Mouse (Mus musculus) left cerebral cortex, adult 11 months (tissue): Measurements from ENCODE around the gene Emx2.

Experiments used
- DNase-seq: peaks from one replicate; pipeline ENCODE4 v3.0.0; 2022; ENCODE audit warnings: low spot score

The Emx2 gene

DNA sequence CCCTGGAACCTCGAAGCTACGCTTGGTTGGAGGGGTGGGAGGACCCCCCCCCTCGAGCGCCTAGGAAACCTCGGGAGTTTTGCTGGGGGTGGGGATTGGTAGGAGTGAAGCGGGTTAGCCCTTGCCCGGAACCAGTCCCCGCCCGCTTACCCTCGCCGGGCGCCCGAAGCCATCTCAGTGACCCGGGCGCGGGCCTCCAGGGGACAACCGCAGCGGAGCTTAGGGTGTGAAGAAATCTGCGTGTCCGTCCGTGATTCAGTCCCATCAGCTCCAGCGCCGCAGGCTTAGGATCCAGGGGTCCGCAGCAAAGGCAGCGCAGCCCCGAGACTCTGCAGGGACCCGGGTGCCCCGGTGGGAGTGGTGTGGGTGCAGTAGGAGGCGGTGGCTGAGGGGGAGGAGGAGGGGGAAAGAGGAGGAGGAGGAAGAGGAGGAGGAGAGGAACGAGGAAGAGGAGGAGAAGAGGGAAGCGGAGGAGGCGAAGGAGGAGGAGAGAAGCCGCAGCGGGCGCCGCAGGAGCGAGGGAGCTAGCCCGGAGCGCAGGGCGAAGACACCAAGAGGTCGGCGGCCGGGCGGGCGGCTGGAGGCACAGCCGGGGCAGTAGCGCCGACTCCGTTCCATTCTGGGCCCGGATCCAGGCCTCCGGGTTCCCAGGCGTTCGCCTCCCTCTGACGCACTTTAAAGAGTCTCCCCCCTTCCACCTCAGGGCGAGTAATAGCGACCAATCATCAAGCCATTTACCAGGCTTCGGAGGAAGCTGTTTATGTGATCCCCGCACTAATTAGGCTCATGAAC, at the start of gene Emx2:
Gene Emx2, plus strand, starts transcription at position 422 of the 792 bp plus-strand sequence.
- no peak for DNase-seq

DNA sequence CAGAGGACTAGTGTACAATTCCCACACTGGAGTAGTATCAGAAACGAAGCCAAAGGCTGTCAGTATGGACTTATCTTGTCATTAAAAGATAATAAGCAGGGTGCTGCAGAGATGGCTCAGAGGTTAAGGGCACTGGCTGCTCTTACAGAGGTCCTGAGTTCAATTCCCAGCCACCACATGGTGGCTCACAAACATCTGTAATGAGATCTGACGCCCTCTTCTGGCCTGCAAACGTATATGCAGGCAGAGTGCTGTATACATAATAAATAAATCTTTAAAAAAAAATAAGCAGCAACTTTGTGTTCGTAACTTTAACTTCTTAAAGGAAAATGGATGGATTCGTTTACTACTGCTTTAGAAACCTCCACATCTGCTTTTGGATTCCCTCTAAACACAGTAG, 44.0 kb upstream of the Emx2 start:
- DNase-seq = no peak

DNA sequence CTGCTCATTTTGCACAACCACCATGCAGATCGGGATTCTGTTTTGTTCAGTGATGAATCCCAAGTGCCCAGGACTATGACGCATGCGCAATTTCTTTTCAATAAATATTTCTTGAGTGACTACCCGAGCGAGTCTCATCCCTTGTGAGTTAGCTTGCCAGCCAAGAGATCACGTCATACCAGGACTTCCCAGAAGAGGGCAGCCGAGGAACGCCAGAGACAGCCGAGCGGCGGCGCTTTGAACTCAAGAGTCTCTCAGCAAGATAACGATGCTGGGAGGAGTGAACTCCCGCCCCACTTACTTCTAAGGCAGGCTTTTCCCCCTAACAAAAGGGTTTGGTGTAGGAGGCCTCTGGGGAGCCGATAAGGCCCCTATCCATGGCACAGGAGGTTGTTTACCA, 40.1 kb upstream of the Emx2 start:
- DNase-seq = peak; percentile 85

DNA sequence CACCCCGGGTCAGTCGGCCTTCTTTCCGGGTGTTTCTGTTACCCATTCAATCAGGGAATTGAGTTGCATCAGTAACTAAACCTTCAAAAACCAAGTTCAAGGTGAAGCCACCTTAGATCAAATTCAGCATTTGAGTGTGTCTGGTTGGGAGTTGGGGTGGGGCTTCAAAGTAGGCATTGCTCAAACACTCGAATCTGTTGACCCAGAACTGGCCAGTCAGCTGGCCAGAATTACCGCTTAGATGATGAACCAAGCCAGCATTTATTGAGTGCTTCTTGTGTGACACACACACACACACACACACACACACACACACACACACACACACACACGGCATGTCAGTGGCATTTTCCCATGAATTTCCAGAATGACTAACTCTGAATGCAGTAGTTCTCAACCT, 39.5 kb upstream of the Emx2 start:
- DNase-seq = no peak

DNA sequence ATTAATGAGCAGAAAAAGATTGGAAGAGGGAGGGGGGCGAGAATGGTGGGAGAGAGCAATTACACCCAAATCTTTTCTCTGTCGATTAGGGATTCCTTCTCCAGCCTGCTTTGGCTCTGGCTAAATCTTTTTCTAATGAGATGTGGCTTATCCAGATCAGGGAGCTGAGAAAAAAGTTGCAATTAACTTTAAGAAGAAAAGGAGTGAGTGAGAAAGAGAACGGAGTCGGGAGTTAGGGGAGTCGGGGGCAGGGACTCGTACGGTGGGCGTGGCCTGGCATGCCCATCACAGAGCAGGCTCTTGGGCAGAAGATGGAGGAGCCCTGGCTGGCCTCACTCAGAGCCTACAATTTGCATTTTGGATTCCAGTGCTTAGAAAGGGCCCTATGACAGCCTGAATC, 35.8 kb upstream of the Emx2 start:
- no peak for DNase-seq

DNA sequence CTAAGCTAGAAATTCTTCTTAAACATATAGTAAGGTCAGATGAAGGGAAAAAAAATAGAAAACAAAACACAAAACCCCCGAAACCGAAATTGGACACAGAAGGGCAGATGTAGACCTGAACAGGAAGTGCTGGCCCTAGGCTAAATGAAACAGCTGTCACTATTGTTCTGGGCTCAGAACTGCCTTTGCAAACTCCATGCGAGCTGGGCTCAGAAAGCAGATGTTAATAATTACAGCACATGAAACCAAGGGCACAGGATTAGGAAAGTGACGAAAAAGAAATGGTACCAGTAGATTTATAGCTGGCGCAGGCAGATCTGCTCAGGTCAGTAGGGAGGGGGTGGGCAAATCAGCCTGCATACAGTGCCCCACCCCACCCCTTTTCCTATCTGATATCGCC, 34.5 kb upstream of the Emx2 start:
- DNase-seq = no peak

DNA sequence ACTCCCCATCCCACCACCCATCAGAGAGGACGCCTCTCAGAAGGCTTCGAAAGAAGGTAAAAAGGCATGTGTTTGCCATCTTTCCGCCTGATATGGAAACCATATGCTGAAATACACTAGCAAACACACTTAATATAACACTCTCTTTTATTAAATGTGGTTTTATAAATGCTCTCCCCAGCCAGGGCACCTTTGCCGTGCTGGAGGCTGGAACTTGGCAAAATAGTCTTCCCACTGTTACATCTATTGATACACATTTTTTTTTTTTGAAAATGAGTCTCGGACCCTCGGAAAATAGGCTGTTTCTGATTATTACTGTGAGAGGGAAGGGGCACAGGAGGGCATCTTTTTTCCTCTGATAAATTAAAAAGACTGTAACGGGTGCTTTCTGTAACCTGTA, 33.2 kb upstream of the Emx2 start:
- no peak for DNase-seq

DNA sequence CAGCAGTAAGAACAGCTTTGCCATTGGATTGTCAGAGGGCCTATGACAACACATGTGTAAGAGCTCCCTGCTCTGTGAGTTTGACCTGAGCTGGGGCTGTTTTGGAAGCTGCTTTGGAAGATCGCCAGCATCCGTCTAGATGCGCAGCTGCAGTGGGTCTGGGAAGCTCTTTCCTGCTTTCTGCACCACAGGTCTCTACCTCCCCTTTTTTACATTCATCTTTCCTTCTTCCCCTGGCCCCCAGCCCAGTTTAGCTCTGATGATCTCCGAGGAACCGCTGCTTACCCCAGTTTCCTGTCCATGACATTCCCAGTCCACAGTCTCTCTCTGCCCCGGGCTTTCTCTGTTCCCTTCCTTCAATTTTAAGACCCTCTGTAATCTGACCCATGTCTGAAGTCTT, 25.9 kb upstream of the Emx2 start:
- no peak for DNase-seq

DNA sequence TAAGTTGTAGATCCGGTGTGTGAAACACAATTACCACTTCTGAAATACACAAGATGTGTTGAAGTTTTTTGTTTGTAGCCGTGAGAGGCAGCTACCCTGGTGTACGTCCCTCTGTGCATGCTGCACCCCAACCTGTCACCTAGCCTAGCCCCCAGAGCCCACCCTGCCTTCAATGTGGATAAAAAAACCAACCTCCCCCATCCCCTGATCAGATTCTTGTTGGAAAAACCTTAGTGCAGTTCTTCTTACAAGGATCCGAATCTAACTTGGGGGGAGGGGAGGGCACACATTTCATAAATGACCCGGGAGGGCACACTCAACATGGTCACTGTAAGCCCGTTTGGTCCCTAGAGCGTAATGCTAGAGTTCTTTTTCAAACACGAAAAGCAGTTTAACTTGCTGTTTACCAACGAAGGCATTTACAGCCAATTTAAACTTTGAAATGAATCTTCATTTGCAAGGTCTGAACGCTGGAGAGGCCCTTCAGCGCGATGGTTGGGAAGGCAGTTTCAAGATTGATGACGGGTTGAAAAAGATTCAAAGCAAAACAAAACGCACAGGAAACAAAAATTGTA, 7.5 kb upstream of the Emx2 start:
- DNase-seq = no peak

DNA sequence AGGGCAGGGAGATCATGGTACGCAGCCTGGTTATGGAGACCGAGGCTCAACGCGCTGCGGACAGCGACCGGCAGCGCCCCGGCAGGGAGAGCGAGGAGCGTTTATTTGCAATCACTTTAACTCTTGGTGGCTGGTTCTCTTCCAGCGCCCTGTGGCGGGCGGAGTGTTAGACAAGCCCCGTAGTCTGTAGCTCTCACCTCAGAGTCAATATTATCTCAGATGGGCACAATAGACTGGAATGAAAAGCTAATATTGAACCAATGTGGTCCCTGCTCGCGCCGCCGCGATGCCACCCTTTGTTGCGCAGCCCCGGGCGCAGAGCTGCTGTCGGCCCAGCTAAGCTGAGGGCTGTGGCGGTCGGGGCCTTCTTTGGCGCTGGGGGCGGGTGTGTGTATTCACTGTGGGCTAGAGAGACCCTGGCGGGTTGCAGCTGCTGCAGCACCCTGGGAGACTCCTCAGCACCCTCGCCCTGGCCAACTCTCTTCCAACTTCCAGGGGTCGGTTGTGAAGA, 6.7 kb upstream of the Emx2 start:
- no peak for DNase-seq

DNA sequence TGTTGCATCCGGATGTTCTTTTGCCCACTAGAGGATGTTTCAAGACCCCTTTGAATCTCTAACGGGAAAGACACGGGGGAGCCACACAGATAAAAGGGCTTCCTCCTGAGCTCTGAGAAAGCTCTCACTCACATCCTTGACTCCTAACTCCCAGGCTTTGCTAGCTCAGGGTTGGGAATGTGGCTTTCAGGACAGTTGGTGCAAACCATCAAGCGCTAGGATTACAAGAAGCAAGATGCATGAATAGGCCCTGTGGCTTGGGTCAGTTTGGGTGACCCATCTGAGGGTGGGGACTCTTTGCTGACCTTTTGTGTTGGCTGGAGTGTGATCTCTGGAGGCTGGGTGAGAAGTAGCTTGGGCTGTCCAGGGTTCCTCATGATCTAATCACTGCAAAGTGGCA, 5.9 kb upstream of the Emx2 start:
- DNase-seq = no peak

DNA sequence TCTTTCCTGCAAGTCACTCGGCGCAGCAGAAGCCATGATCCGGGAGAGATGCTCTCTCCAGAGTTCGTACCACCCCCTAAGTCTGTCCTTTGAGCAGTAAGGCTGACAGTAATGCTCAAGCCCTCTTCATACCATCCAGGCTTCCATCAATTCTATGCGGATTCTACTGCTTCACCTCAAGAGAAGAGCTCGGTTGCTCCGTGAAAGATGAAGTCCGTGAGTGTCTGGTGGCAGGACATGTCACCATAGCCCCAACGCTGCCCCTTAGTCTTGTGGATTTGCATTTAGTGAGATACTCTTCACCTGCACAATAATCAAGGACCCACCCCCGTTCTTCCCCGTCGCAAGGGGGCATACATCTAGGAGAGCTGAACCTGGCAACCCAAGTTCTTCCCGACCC, 4.6 kb upstream of the Emx2 start:
- DNase-seq = no peak

DNA sequence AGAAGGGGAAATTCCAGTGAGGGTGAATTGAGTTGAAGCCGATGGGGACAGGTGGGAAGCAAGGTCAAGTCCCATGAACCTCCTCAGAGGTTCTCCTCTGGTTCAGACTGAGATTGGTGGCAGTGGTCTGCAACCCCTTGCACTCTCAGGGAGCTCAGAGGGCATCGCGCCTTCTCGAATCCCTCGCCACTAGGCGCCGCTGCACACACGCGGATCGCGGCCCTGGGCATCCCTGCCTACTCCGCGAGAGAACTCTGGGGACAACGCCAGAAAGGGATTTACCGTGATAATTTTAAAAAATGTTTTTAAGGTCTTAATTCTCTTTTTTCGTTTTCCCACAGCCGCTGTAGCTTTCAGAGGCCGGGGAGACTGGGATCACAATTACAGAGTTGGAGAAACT, 4.0 kb upstream of the Emx2 start:
- no peak for DNase-seq

DNA sequence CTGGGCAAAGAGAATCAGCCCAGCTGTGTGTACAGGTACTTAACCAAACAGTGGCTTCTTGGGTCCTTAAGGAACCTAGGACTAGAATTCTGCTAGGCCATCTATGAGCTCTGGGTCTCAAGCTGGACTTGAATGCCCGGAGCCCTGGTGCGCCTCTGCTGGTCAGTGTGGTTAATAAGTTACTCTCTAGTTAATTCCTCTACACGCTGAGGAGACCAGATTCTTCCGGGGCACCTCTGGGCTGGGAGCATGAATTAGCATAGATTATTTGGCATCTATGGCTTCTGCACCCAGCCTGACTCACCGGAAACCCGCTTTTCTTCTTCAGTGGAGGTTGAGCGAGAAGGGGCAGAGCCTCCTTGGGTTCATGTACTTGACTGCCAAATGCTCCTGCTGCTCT, 2.5 kb upstream of the Emx2 start:
- no peak for DNase-seq

DNA sequence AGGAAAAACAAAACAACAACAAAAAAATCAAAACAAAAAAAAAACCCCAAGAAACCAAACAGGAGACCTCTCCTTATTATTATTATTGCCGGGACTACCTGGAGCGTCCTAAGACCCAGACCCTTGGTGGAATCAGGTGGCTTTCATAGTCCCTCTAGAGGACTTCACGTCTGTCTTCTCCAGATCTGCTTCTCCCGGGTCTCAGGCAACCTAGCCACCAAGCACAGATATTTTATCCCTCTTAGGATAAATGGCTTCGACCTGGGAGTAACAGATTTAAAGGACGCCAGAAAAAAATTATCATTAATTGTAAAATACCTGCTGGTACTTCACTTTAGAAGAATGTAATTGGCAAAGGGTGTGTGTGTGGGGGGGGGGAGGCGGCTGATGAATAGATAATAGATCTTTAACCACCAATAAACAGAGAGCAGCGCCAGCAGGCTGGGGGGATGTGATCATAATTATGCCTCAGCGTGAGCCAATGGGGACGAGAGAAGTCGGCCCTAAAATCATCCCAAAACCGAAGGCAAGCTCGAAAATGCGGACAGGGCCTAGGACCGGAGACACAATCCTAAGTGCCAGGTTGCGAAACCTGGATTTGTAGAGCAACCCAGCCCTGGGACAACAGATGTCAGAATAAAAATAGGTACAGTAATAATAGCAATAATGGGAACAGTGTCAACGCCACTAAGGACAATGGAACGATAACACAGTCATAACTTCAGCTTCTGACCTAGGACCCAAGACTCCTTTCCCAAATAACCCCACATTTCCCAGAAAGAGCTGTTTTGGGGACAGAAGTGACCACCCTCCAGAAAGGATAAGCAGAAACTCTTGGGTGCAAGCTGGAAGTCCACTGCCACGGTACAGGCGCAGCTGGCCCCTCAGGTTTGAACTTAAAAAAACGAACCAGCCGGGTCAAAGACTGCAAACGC, 894 bp upstream of the Emx2 start:
- DNase-seq = no peak

DNA sequence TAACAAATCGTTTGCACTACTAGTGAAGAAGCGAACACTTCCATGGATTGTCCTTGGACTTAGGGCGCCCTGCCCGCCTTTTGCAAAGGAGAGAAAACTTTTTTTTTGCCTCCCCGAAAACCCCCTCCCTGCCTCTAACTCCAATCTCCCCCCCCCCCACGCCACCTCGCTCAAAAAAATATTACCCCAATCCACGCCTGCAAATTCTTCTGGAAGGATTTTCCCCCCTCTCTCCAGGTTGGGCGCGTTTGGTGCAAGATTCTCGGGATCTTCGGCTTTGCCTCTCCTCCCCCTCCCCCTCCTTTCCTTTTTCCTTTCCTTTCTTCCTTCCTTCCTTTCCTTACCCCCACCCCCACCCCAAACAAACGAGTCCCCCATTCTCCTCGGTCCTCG, 567 bp downstream of the Emx2 start:
- no peak for DNase-seq

DNA sequence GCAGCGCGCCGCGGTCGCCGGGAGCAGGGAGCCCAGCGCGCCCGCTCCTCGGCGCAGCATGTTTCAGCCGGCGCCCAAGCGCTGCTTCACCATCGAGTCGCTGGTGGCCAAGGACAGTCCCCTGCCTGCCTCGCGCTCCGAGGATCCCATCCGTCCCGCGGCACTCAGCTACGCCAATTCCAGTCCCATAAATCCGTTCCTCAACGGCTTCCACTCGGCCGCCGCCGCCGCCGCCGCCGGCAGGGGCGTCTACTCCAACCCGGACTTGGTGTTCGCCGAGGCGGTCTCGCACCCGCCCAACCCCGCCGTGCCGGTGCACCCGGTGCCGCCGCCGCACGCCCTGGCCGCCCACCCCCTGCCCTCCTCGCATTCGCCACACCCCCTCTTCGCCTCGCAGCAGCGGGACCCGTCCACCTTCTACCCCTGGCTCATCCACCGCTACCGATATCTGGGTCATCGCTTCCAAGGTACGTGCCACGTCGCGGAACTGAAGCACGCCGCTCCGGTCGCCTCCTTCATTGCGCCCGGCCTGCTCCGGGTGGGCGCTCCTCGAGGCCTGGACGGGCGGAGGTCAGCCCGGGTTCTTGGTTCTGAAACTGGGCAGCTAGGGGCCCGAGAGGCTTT, 1.1 kb downstream of the Emx2 start:
- no peak for DNase-seq

DNA sequence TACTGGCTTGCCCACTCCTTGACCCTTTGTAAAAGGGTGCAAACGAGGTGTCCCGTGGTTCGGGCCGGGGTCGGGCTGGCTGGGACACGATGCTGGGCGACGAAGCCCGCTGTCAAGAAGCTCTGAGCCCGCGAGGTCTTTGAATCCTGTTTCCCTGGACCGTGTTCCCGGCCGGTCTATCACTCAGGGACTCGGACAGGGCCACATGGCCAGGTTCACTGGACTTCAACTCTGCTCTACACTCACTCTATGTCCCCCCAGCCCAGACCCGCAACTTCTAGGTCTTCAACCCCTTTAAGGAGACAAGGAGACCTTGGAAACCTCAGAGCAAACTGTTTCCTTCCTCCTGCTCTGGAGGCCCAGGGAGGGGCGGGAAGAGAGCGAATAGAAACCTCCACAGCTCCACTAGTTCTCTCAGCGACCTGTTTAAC, 1.7 kb downstream of the Emx2 start:
- no peak for DNase-seq

DNA sequence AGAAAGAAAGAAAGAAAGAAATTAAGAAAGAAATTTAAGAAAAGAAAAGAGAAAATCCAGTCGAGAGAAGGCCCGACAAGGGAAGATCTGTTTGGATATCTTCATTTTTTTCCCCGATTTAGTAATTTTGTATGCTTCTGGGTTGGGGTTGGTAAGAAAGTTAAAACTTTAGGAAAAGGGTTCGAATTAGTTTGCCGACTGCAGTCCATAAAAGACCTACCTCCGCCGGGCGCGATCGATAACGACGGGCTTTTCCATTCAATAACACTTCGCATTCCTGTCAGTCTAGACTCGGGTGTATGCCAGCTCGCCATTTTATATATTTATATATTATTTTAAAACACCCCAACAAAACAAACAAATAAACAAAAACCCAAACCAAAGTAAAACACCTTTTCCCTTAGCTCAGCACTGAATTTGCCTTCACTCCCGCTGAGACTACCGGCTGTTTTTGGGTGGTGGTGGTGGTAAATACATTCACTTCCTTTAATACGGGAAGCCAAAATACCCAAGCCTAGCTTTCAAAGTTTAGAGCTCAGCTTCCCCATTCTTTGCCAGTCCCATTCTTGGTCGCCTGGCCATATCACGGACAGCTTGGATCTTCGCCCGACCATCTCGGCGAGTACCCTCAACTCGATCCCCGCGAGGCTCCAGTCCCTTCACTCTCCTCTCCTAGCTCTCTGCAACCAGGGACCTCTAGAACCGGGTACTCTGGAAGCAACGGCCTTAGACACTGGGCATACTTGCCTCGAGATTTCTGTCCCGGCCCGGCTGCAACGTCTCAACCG, 2.4 kb downstream of the Emx2 start:
- DNase-seq = no peak

DNA sequence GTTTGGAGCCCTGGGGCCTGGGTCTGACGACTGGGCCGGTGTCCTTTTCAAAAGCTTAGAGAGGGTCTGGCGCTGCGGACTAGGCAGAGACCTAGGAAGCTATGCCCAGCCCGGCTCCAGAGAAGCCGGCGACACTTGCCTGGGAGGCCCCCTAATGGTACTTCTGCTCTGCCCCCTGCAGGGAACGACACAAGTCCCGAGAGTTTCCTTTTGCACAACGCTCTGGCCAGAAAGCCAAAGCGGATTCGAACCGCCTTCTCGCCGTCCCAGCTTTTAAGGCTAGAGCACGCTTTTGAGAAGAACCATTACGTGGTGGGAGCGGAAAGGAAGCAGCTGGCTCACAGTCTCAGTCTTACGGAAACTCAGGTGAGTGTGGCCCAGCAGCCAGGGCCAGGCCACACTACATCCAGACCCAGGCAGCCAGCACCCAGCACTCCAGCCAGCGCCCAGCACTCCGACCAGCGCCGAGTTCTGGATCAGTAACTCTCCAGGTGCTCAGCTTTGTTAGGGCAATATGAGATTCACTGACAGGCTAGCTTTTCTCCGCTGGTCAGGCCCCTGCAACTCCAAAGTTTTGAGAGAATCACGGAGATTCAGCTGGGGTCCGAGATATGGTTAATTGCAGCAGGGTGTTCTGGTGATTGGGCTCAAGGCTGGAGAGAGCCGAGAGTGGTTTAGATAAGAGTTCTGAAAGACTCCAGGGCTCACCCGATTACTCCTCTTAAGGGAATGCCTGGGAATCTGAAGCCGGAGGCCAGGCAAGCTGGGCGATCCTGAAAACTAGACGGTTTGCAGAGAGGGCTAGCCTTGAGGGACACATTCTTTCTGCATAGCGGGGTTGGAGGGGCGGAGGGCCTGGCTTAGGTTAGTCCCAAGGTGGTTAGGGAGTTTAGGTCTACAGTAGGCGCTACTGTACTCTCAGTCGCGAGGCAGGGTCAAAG, 3.6 kb downstream of the Emx2 start:
- DNase-seq = no peak
